Mouse (Mus musculus): Measurements from ENCODE around the gene Ssb. TPM values are rescaled to one million over a fixed set of nuclear protein-coding genes. Genes with fewer than 3 reads are reported as not detected.

Ssb gene
- polyA plus RNA-seq, 1 experiment from 2014 or later, result 263 TPM

DNA sequence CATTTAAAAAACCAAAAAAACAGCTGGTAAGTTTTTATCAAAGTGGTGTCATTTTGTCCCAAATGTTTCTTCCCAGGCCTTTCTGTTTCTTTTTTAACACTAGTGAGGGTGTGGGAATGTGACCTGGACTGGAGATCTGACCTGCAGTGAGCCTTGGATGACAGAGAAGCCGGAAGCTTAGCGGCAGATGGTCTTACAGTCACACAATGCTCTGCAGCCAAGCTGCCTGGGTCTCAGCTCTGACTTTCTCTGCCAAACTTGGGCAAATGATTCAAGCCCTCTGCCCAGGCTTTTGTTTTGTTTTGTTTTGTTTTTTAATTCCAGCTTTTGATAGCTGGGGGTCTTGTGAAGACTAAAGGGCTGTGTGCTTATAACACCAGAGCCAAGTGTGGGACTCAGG lies 35.0 kb upstream of the Ssb start:
- no peaks in the 10 kb centered on the region for H3K27me3 ChIP-seq (ENCODE audit: control insufficient read depth, insufficient read depth, low read length)
- peak overlapping the region; percentile 53 for H3K27ac ChIP-seq (ENCODE audit: low read length)
- H3K4me2 ChIP-seq (ENCODE audit: low read depth, low read length), result 0 out of 2 replicates have a peak overlapping the region, but pooled peaks have one; percentile 2
- peaks cover 18% of the 10 kb centered on the region for H3K4me1 ChIP-seq (ENCODE audit: control insufficient read depth, insufficient read depth, low read length)
- peaks cover 4% of the 10 kb centered on the region; the same call in 1 of the 2 replicates for H3K36me3 ChIP-seq (ENCODE audit: control insufficient read depth, insufficient read depth, low read length)
- no peaks in the 10 kb centered on the region for H3K9me3 ChIP-seq (replicated peaks; ENCODE audit: control insufficient read depth, low read length)
- ATAC-seq (ENCODE audit: insufficient read depth, low FRiP score), result no peak
- H3K9ac ChIP-seq (ENCODE audit: low read length), result no peak overlapping the region
- H3K4me3 ChIP-seq (replicated peaks; ENCODE audit: low read length), result no peak overlapping the region
- WGBS, result 48% methylated on average over 2 of the region's 2 CpGs

DNA sequence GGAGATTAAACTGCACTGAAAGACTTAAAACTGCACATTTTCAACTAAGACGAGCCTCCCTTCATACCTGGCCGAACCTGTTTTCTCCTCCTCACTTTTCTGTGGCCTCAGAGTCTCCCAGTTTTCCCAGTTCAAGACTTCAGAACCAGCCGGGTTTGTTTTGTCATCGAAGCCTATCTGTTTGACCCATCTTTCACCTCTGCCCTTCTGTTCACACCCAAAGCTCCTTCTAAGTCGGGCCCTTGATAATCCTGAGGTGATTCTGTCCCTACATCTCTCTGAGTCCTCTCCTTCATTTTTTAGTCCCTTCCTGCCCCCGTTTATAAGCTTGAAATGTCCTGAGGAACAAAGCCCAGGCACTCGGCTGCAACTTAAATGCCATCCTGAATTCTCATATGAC lies 33.3 kb upstream of the Ssb start:
- H3K4me3 ChIP-seq (replicated peaks; ENCODE audit: low read length), result no peak overlapping the region
- no peak overlapping the region for H3K4me2 ChIP-seq (ENCODE audit: low read depth, low read length)
- no peak for ATAC-seq (ENCODE audit: insufficient read depth, low FRiP score)
- WGBS, result 24% methylated on average over 7 of the region's 7 CpGs
- H3K27me3 ChIP-seq (ENCODE audit: control insufficient read depth, insufficient read depth, low read length), result no peaks in the 10 kb centered on the region
- H3K36me3 ChIP-seq (ENCODE audit: control insufficient read depth, insufficient read depth, low read length), result peaks cover 4% of the 10 kb centered on the region; the same call in 1 of the 2 replicates
- H3K27ac ChIP-seq (ENCODE audit: low read length), result no peak overlapping the region
- peaks cover 14% of the 10 kb centered on the region for H3K4me1 ChIP-seq (ENCODE audit: control insufficient read depth, insufficient read depth, low read length)
- no peak overlapping the region for H3K9ac ChIP-seq (ENCODE audit: low read length)
- H3K9me3 ChIP-seq (replicated peaks; ENCODE audit: control insufficient read depth, low read length), result no peaks in the 10 kb centered on the region

DNA sequence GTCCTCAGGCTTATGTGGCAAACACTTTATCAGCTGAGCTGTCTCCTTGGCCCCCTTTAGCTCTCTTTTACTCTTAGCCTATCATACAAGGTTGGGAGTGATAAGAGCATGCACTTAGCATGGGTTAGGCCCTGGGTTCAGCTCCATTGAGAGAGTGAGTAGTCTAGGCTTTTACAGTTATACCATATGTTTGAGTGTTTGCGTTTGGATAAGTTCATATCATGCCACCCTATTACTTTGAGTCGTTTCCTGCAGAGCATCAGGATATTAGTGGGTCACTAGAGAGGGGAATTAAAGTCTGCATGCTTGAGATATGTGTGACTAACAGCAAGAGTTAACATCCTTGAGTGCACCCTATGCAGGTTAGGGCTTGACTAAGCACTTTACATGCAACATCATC lies 31.7 kb upstream of the Ssb start:
- no peak overlapping the region for H3K4me3 ChIP-seq (replicated peaks; ENCODE audit: low read length)
- no peaks in the 10 kb centered on the region for H3K27me3 ChIP-seq (ENCODE audit: control insufficient read depth, insufficient read depth, low read length)
- H3K9me3 ChIP-seq (replicated peaks; ENCODE audit: control insufficient read depth, low read length), result no peaks in the 10 kb centered on the region
- H3K27ac ChIP-seq (ENCODE audit: low read length), result no peak overlapping the region
- no peak overlapping the region for H3K4me2 ChIP-seq (ENCODE audit: low read depth, low read length)
- no peak overlapping the region for H3K9ac ChIP-seq (ENCODE audit: low read length)
- 82% methylated on average over 2 of the region's 2 CpGs for WGBS
- ATAC-seq (ENCODE audit: insufficient read depth, low FRiP score), result no peak
- H3K4me1 ChIP-seq (ENCODE audit: control insufficient read depth, insufficient read depth, low read length), result peaks cover 4% of the 10 kb centered on the region
- peaks cover 9% of the 10 kb centered on the region for H3K36me3 ChIP-seq (ENCODE audit: control insufficient read depth, insufficient read depth, low read length)

DNA sequence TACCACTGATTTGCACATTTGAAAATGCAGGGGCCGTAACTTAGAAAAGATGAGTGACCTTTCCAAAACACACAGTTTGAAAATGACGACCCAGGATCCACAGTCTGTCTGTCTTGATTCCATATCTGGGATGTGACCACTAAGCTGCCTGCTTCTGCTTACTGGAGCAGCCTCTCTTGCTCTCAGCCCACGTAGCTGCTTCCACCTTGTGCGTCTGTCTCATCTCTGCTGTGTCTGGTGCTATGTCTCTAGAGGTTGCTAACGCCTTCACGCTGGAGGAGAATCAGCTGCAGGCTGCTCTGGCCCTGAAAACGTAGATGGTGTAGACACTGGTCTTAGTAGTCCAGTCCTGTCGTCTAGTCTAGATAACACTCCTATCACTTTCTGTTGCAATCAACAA lies 31.2 kb upstream of the Ssb start:
- H3K9ac ChIP-seq (ENCODE audit: low read length), result no peak overlapping the region
- no peak overlapping the region for H3K4me2 ChIP-seq (ENCODE audit: low read depth, low read length)
- ATAC-seq (ENCODE audit: insufficient read depth, low FRiP score), result no peak
- H3K4me3 ChIP-seq (replicated peaks; ENCODE audit: low read length), result no peak overlapping the region
- H3K9me3 ChIP-seq (replicated peaks; ENCODE audit: control insufficient read depth, low read length), result no peaks in the 10 kb centered on the region
- 0 out of 2 replicates have a peak, but pooled peaks cover 3% of the 10 kb centered on the region for H3K4me1 ChIP-seq (ENCODE audit: control insufficient read depth, insufficient read depth, low read length)
- 86% methylated on average over 8 of the region's 8 CpGs for WGBS
- H3K27ac ChIP-seq (ENCODE audit: low read length), result no peak overlapping the region
- no peaks in the 10 kb centered on the region for H3K27me3 ChIP-seq (ENCODE audit: control insufficient read depth, insufficient read depth, low read length)
- peaks cover 9% of the 10 kb centered on the region for H3K36me3 ChIP-seq (ENCODE audit: control insufficient read depth, insufficient read depth, low read length)

DNA sequence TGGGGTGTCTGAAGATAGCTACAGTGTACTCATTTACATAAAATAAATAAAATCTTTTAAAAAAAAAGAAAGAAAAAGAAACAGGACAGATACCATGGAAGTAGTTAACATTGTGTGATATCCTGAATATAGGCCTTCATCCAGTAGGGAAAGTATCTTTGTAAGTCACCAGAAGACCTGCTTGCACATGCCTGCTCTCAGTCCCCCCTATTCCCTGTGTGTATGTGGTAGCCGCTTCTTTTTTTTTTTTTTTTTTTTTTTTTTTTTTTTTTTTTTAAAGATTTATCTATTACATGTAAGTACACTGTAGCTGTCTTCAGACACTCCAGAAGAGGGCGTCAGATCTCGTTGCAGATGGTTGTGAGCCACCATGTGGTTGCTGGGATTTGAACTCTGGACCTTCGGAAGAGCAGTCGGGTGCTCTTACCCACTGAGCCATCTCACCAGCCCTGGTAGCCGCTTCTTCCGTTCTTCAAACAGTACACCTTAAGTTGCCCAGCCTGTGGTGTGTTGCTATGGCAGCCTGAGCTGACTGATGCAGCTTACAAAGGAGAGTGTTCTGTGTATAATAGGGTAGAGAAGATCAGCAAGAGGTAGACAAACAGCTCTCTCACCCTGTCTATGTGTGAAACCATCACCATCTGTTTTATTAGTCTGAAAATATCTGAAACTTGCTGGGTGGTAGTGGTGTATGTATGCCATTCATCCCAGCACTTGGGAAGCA lies 24.0 kb upstream of the Ssb start:
- no peak overlapping the region for H3K9ac ChIP-seq (ENCODE audit: low read length)
- no peaks in the 10 kb centered on the region for H3K27me3 ChIP-seq (ENCODE audit: control insufficient read depth, insufficient read depth, low read length)
- no peak overlapping the region for H3K4me3 ChIP-seq (replicated peaks; ENCODE audit: low read length)
- peaks cover 9% of the 10 kb centered on the region; the same call in 1 of the 2 replicates for H3K36me3 ChIP-seq (ENCODE audit: control insufficient read depth, insufficient read depth, low read length)
- no peak overlapping the region for H3K27ac ChIP-seq (ENCODE audit: low read length)
- no peak overlapping the region for H3K4me2 ChIP-seq (ENCODE audit: low read depth, low read length)
- 68% methylated on average over 7 of the region's 7 CpGs for WGBS
- ATAC-seq (ENCODE audit: insufficient read depth, low FRiP score), result no peak
- H3K9me3 ChIP-seq (replicated peaks; ENCODE audit: control insufficient read depth, low read length), result no peaks in the 10 kb centered on the region
- no peaks in the 10 kb centered on the region for H3K4me1 ChIP-seq (ENCODE audit: control insufficient read depth, insufficient read depth, low read length)

DNA sequence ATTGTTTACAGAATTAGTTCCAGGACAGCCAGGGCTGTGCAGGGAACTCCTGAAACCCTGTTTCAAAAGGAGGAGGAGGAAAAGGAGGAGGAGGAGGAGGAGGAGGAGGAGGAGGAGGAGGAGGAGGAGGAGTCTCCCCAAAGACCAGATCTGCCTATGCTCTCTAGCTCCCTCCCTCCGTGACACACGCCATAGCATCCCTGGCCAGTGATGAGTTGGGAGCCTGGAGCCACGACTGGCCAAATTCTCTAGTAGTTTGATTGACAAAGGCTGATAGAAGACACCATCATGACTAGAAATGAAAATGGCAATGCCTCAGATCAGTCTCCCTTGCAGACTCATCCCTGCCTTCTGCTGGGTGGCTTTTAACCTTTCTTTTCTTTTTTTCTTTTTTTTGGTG lies 23.4 kb upstream of the Ssb start:
- no peak overlapping the region for H3K9ac ChIP-seq (ENCODE audit: low read length)
- no peak overlapping the region for H3K4me3 ChIP-seq (replicated peaks; ENCODE audit: low read length)
- H3K36me3 ChIP-seq (ENCODE audit: control insufficient read depth, insufficient read depth, low read length), result peaks cover 9% of the 10 kb centered on the region; the same call in 1 of the 2 replicates
- H3K9me3 ChIP-seq (replicated peaks; ENCODE audit: control insufficient read depth, low read length), result no peaks in the 10 kb centered on the region
- no peak overlapping the region for H3K27ac ChIP-seq (ENCODE audit: low read length)
- no peaks in the 10 kb centered on the region for H3K4me1 ChIP-seq (ENCODE audit: control insufficient read depth, insufficient read depth, low read length)
- no peaks in the 10 kb centered on the region for H3K27me3 ChIP-seq (ENCODE audit: control insufficient read depth, insufficient read depth, low read length)
- no peak overlapping the region for H3K4me2 ChIP-seq (ENCODE audit: low read depth, low read length)
- no peak for ATAC-seq (ENCODE audit: insufficient read depth, low FRiP score)
- 37% methylated on average over 3 of the region's 3 CpGs for WGBS

DNA sequence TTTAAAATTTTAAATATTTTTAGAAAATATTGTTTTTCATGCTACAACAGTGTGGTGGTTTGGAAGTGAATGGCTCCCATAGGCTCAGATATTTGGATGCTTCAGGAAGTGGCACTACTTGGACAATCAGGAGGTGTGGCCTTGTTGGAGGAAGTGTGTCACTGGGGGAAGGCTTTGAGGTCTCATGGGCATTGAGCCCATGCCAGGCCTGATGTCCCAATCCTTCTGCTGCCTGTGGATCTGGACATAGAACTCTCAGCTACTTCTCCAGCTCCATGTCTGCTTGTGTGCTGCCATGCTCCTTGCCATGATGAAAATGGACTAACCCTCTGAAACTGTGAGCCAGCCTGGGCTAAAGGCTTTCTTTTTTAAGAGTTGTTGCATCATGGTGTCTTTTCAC lies 22.7 kb upstream of the Ssb start:
- no peaks in the 10 kb centered on the region for H3K4me1 ChIP-seq (ENCODE audit: control insufficient read depth, insufficient read depth, low read length)
- no peak for ATAC-seq (ENCODE audit: insufficient read depth, low FRiP score)
- H3K36me3 ChIP-seq (ENCODE audit: control insufficient read depth, insufficient read depth, low read length), result peaks cover 7% of the 10 kb centered on the region; the same call in 1 of the 2 replicates
- no peaks in the 10 kb centered on the region for H3K9me3 ChIP-seq (replicated peaks; ENCODE audit: control insufficient read depth, low read length)
- no peak overlapping the region for H3K27ac ChIP-seq (ENCODE audit: low read length)
- no peaks in the 10 kb centered on the region for H3K27me3 ChIP-seq (ENCODE audit: control insufficient read depth, insufficient read depth, low read length)
- no peak overlapping the region for H3K4me3 ChIP-seq (replicated peaks; ENCODE audit: low read length)
- no peak overlapping the region for H3K4me2 ChIP-seq (ENCODE audit: low read depth, low read length)
- no peak overlapping the region for H3K9ac ChIP-seq (ENCODE audit: low read length)

DNA sequence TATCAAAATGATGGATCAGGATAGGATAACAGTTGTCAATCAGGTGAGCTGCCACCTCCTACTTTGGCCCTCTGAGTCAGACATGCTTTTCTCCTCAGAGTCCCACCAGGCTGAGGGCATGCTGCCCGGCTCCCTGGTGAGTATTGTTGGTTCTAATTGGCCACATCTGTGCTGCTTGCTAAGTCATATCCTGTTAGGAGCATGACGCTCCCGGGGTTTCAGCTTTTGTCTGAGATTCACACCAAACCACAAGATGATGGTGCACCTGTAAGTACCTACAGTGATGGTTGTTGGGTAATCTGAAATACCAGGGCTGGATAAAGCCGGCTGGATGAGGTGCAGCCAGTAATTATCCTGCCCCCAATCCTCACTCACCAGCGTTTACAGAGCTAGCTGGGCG lies 21.1 kb upstream of the Ssb start:
- Histone ChIP-seq H3K27me3 (ENCODE audit: control insufficient read depth, insufficient read depth, low read length) (no peaks in the 10 kb centered on the region), H3K4me2 (ENCODE audit: low read depth, low read length) (no peak overlapping the region), H3K27ac (ENCODE audit: low read length) (no peak overlapping the region), H3K4me1 (ENCODE audit: control insufficient read depth, insufficient read depth, low read length) (no peaks in the 10 kb centered on the region), H3K36me3 (ENCODE audit: control insufficient read depth, insufficient read depth, low read length) (0 out of 2 replicates have a peak, but pooled peaks cover 4% of the 10 kb centered on the region), H3K9me3 (replicated peaks; ENCODE audit: control insufficient read depth, low read length) (no peaks in the 10 kb centered on the region), H3K9ac (ENCODE audit: low read length) (no peak overlapping the region), H3K4me3 (replicated peaks; ENCODE audit: low read length) (no peak overlapping the region)
- WGBS, result 36% methylated on average over 6 of the region's 6 CpGs
- no peak for ATAC-seq (ENCODE audit: insufficient read depth, low FRiP score)

DNA sequence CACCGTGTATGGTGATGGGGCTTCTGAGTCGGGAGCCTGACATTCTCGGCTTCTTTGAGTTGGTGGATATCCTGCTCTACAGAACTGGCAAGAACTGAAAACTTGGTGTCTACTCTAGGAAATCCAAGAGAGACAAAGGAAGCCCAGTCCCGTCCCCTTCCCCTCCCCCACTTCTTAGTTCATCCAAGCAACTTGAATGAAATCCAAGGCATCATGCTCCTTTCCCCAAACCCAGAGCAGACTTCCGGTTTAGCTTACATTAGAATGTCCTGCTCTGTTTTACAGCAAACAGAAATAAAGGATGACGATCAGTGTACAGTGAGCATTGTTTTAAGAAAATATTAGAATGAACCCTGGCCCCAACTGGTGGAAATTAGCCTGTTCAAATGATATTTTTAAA lies 12.1 kb upstream of the Ssb start:
- Histone ChIP-seq H3K4me3 (replicated peaks; ENCODE audit: low read length) (no peak overlapping the region), H3K27ac (ENCODE audit: low read length) (no peak overlapping the region), H3K36me3 (ENCODE audit: control insufficient read depth, insufficient read depth, low read length) (no peaks in the 10 kb centered on the region), H3K4me1 (ENCODE audit: control insufficient read depth, insufficient read depth, low read length) (0 out of 2 replicates have a peak, but pooled peaks cover 2% of the 10 kb centered on the region), H3K4me2 (ENCODE audit: low read depth, low read length) (no peak overlapping the region), H3K9me3 (replicated peaks; ENCODE audit: control insufficient read depth, low read length) (no peaks in the 10 kb centered on the region), H3K27me3 (ENCODE audit: control insufficient read depth, insufficient read depth, low read length) (no peaks in the 10 kb centered on the region), H3K9ac (ENCODE audit: low read length) (no peak overlapping the region)
- no peak for ATAC-seq (ENCODE audit: insufficient read depth, low FRiP score)
- WGBS, result 62% methylated on average over 6 of the region's 6 CpGs

All from stomach, embryonic 16.5 days (tissue).